Mouse (Mus musculus) heart, embryonic 13.5 days (tissue): ENCODE measurements around the gene Ubtd2. TPM values are rescaled to one million over a fixed set of nuclear protein-coding genes. Genes with fewer than 3 reads are reported as not detected.

Source experiments
- ATAC-seq: fragments of 200-750 bp; cut with Nextera tagmentation; 2 replicates; pipeline ENCODE4 v1.8.0; 2017; ENCODE audit warnings: moderate TSS enrichment; ENCODE audit not compliant: insufficient number of reproducible peaks, low FRiP score, low TSS enrichment; ENCODE audit errors: extremely low read depth
- H3K27ac ChIP-seq: fragments of 300-500 bp; sonication (generic); replicated peaks from 2 replicates; pipeline ENCODE4 v1.5.1; 2015; ENCODE audit warnings: moderate library complexity, mild to moderate bottlenecking, inconsistent platforms
- H3K27me3 ChIP-seq: fragments of 300-500 bp; sonication (generic); replicated peaks from 2 replicates; pipeline ENCODE4 v1.6.1; 2015; ENCODE audit warnings: mild to moderate bottlenecking, inconsistent platforms
- H3K36me3 ChIP-seq: fragments of 300-500 bp; sonication (generic); 2 replicates; pipeline ENCODE4 v1.6.1; 2015; ENCODE audit warnings: mild to moderate bottlenecking, inconsistent platforms
- H3K4me1 ChIP-seq: fragments of 300-500 bp; sonication (generic); 2 replicates; pipeline ENCODE4 v1.6.1; 2015; ENCODE audit warnings: inconsistent platforms
- H3K4me2 ChIP-seq: fragments of 300-500 bp; sonication (generic); 2 replicates; pipeline ENCODE4 v1.6.1; 2015; ENCODE audit warnings: inconsistent platforms, mild to moderate bottlenecking, moderate library complexity
- H3K4me3 ChIP-seq: fragments of 300-500 bp; sonication (generic); 2 replicates; pipeline ENCODE4 v1.5.1; 2015; ENCODE audit warnings: moderate library complexity, mild to moderate bottlenecking, inconsistent platforms
- H3K9ac ChIP-seq: fragments of 300-500 bp; sonication (generic); 2 replicates; pipeline ENCODE4 v1.6.1; 2015; ENCODE audit warnings: inconsistent platforms, mild to moderate bottlenecking, moderate library complexity
- H3K9me3 ChIP-seq: fragments of 300-500 bp; sonication (generic); 2 replicates; pipeline ENCODE4 v1.6.1; 2016; ENCODE audit warnings: inconsistent platforms
- WGBS: fragments of 180-500 bp; shearing (Covaris S2); methylation state at CpG from one replicate; pipeline ENCODE4 v1.1.7; 2015; ENCODE audit warnings: mixed read lengths; 5-methylcytosine and 5-hydroxymethylcytosine counted together
- polyA plus RNA-seq: library from polyadenylated mRNA; unstranded; fragments of >200 nt; fragmentation: Nextera tagmentation; extraction: Ambion mirVana; gene quantifications from 2 replicates; pipeline ENCODE4 v1.2.1, GENCODE M21; 2015

The Ubtd2 gene
- polyA plus RNA-seq, 1 experiment from 2014 or later, result 26.8 TPM

- H3K4me1 ChIP-seq, result peaks cover 49% of the 10 kb centered on the region
- no peak for ATAC-seq
- 59% methylated on average over 7 of the region's 7 CpGs for WGBS
Observed at GRCm38 (mm10) chr11:32536954-32537353, 81.8 kb downstream of the Ubtd2 start.

GRCm38 (mm10) chr11:32538435-32538834 is 83.3 kb downstream of the Ubtd2 start:
- no peak overlapping the region for H3K4me3 ChIP-seq
- ATAC-seq, result 0 out of 2 replicates have a peak, but pooled peaks have one; percentile 34
- H3K27me3 ChIP-seq, result no peaks in the 10 kb centered on the region; the same call in 1 of the 2 replicates
- no peaks in the 10 kb centered on the region for H3K36me3 ChIP-seq
- peak overlapping the region; percentile 63 for H3K27ac ChIP-seq
- H3K4me1 ChIP-seq, result peaks cover 57% of the 10 kb centered on the region
- H3K9me3 ChIP-seq, result no peaks in the 10 kb centered on the region
- no peak overlapping the region for H3K9ac ChIP-seq
- no peak overlapping the region for H3K4me2 ChIP-seq
- WGBS, result 64% methylated on average over 6 of the region's 6 CpGs

More at GRCm38 (mm10) chr11:32536954-32537353, 81.8 kb downstream of the Ubtd2 start:
- Histone ChIP-seq H3K4me3 (no peak overlapping the region), H3K36me3 (no peaks in the 10 kb centered on the region), H3K9me3 (no peaks in the 10 kb centered on the region), H3K9ac (no peak overlapping the region), H3K27ac (no peak overlapping the region), H3K4me2 (no peak overlapping the region), H3K27me3 (no peaks in the 10 kb centered on the region; the same call in 1 of the 2 replicates)

GRCm38 (mm10) chr11:32538846-32539245 is 83.7 kb downstream of the Ubtd2 start:
- Histone ChIP-seq H3K4me3 (no peak overlapping the region), H3K27ac (peak overlapping the region; percentile 54; the same call in 1 of the 2 replicates), H3K9me3 (no peaks in the 10 kb centered on the region), H3K36me3 (no peaks in the 10 kb centered on the region), H3K4me2 (no peak overlapping the region), H3K27me3 (no peaks in the 10 kb centered on the region; the same call in 1 of the 2 replicates), H3K9ac (no peak overlapping the region), H3K4me1 (peaks cover 53% of the 10 kb centered on the region)
- WGBS, result 84% methylated on average over 4 of the region's 4 CpGs
- ATAC-seq, result no peak

GRCm38 (mm10) chr11:32539717-32540116 is 84.5 kb downstream of the Ubtd2 start:
- 74% methylated on average over 7 of the region's 7 CpGs for WGBS
- Histone ChIP-seq H3K9me3 (no peaks in the 10 kb centered on the region), H3K36me3 (no peaks in the 10 kb centered on the region), H3K4me1 (peaks cover 44% of the 10 kb centered on the region), H3K27ac (0 out of 2 replicates have a peak overlapping the region, but pooled peaks have one; percentile 54), H3K27me3 (no peaks in the 10 kb centered on the region; the same call in 1 of the 2 replicates), H3K9ac (no peak overlapping the region), H3K4me3 (no peak overlapping the region), H3K4me2 (no peak overlapping the region)
- no peak for ATAC-seq

GRCm38 (mm10) chr11:32540463-32540862 is 85.3 kb downstream of the Ubtd2 start:
- H3K27ac ChIP-seq, result no peak overlapping the region
- H3K4me3 ChIP-seq, result no peak overlapping the region
- H3K9me3 ChIP-seq, result no peaks in the 10 kb centered on the region
- ATAC-seq, result no peak
- no peaks in the 10 kb centered on the region for H3K27me3 ChIP-seq
- 64% methylated on average over 6 of the region's 6 CpGs for WGBS
- no peak overlapping the region for H3K4me2 ChIP-seq
- H3K36me3 ChIP-seq, result no peaks in the 10 kb centered on the region
- no peak overlapping the region for H3K9ac ChIP-seq
- peaks cover 39% of the 10 kb centered on the region for H3K4me1 ChIP-seq

GRCm38 (mm10) chr11:32542181-32542580 is 87.0 kb downstream of the Ubtd2 start:
- no peak overlapping the region for H3K9ac ChIP-seq
- peak overlapping the region; percentile 53 for H3K27ac ChIP-seq
- no peak for ATAC-seq
- WGBS, result 83% methylated on average over 4 of the region's 4 CpGs
- H3K4me2 ChIP-seq, result peak overlapping the region; percentile 24; the same call in 1 of the 2 replicates
- no peaks in the 10 kb centered on the region for H3K27me3 ChIP-seq
- H3K4me1 ChIP-seq, result peaks cover 50% of the 10 kb centered on the region
- no peaks in the 10 kb centered on the region for H3K9me3 ChIP-seq
- no peaks in the 10 kb centered on the region for H3K36me3 ChIP-seq
- H3K4me3 ChIP-seq, result no peak overlapping the region

GRCm38 (mm10) chr11:32542687-32543411 is 87.7 kb downstream of the Ubtd2 start:
- no peaks in the 10 kb centered on the region for H3K27me3 ChIP-seq
- H3K9ac ChIP-seq, result 0 out of 2 replicates have a peak overlapping the region, but pooled peaks have one; percentile 37
- H3K9me3 ChIP-seq, result no peaks in the 10 kb centered on the region
- H3K4me3 ChIP-seq, result no peak overlapping the region
- peak overlapping the region; percentile 24; the same call in 1 of the 2 replicates for H3K4me2 ChIP-seq
- peak overlapping the region; percentile 53 for H3K27ac ChIP-seq
- H3K36me3 ChIP-seq, result no peaks in the 10 kb centered on the region
- ATAC-seq, result no peak
- H3K4me1 ChIP-seq, result peaks cover 57% of the 10 kb centered on the region
- 19% methylated on average over 3 of the region's 3 CpGs for WGBS

- H3K4me1 ChIP-seq, result peaks cover 56% of the 10 kb centered on the region
- no peak overlapping the region for H3K4me2 ChIP-seq
- H3K27ac ChIP-seq, result no peak overlapping the region
- no peaks in the 10 kb centered on the region for H3K36me3 ChIP-seq
- no peaks in the 10 kb centered on the region for H3K27me3 ChIP-seq
- no peak overlapping the region for H3K4me3 ChIP-seq
- ATAC-seq, result no peak
- 82% methylated on average over 6 of the region's 6 CpGs for WGBS
- no peaks in the 10 kb centered on the region for H3K9me3 ChIP-seq
- no peak overlapping the region for H3K9ac ChIP-seq
Observed at GRCm38 (mm10) chr11:32544041-32544440, 88.9 kb downstream of the Ubtd2 start.

- no peak overlapping the region for H3K4me3 ChIP-seq
- no peak for ATAC-seq
- H3K4me2 ChIP-seq, result no peak overlapping the region
- peaks cover 56% of the 10 kb centered on the region for H3K4me1 ChIP-seq
- no peaks in the 10 kb centered on the region for H3K27me3 ChIP-seq
- H3K27ac ChIP-seq, result no peak overlapping the region
- no peaks in the 10 kb centered on the region for H3K36me3 ChIP-seq
- WGBS, result 86% methylated on average over 5 of the region's 5 CpGs
- no peak overlapping the region for H3K9ac ChIP-seq
- no peaks in the 10 kb centered on the region for H3K9me3 ChIP-seq
Observed at GRCm38 (mm10) chr11:32544497-32544896, 89.3 kb downstream of the Ubtd2 start.

- Histone ChIP-seq H3K9ac (no peak overlapping the region), H3K4me3 (no peak overlapping the region), H3K4me1 (peaks cover 53% of the 10 kb centered on the region), H3K27me3 (no peaks in the 10 kb centered on the region), H3K9me3 (no peaks in the 10 kb centered on the region), H3K36me3 (no peaks in the 10 kb centered on the region), H3K4me2 (no peak overlapping the region), H3K27ac (no peak overlapping the region)
- no peak for ATAC-seq
- WGBS, result 83% methylated on average over 12 of the region's 12 CpGs
Observed at GRCm38 (mm10) chr11:32545605-32546004, 90.4 kb downstream of the Ubtd2 start.

- WGBS, result 69% methylated on average over 5 of the region's 5 CpGs
Observed at GRCm38 (mm10) chr11:32546483-32546882, 91.3 kb downstream of the Ubtd2 start.

More at GRCm38 (mm10) chr11:32546483-32546882, 91.3 kb downstream of the Ubtd2 start:
- Histone ChIP-seq H3K4me1 (peaks cover 62% of the 10 kb centered on the region), H3K9ac (no peak overlapping the region), H3K4me2 (no peak overlapping the region), H3K27me3 (no peaks in the 10 kb centered on the region), H3K9me3 (no peaks in the 10 kb centered on the region), H3K36me3 (no peaks in the 10 kb centered on the region), H3K4me3 (no peak overlapping the region), H3K27ac (no peak overlapping the region)
- no peak for ATAC-seq
